Mouse (Mus musculus): Measurements from ENCODE around the gene Snai1.

DNA sequence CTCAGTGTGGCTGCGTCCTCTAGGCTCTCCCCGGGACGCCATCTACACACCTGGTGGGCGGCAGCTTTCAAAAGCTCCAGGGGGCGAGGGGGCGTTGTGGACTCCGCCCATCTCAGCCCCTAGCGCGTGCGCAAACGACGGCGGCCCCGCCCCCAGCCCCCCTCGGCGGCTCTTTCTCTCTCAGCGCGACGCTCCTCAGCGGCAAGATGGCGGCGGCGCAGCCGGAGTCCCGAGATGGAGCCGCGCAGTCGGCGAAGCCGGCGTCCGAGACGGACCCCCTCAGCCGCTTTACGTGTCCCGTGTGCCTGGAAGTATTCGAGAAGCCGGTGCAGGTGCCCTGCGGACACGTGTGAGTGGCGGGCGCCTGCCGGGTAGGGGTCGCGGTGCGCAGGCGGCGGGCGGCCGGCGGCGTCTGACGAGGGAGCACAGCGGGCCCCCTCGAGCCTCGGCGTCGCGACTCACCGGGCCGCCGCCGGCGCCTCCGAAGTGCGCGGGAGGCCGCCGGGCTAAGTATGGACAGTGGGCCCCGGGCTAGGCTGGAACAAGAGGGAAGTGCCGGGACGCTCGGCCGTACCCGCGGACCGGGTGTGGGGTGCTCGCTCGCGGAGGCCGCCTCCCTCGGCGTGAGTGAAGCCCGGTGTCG lies 34.6 kb upstream of the Snai1 start:
- TF ChIP-seq CTCF (IDR thresholded peaks at IDR 0.05) (peak; percentile 32; the same call in 1 of the 2 replicates), EP300 (IDR thresholded peaks at IDR 0.05; ENCODE audit: insufficient read depth, low read depth, low read length) (no peak), POLR2A (IDR thresholded peaks at IDR 0.05; ENCODE audit: insufficient read depth, low read depth, low read length) (peak; percentile 63; the same call in 1 of the 2 replicates)

Measured in heart, adult 2 months (tissue).